Mouse (Mus musculus) mature B cell (primary cell): ENCODE measurements at regions not wholly inside any gene's neighbourhood (a gene's known extent, or its start where the extent isn't known, plus 50 kb on each side); places are given as distances from the start of the nearest gene placed in this dataset.

Experiments
- in situ Hi-C: fragments of 300-500 bp; cut with MboI; formaldehyde crosslinking; loops from 2 replicates; pipeline ENCODE4 v1.14.3; 2019

DNA sequence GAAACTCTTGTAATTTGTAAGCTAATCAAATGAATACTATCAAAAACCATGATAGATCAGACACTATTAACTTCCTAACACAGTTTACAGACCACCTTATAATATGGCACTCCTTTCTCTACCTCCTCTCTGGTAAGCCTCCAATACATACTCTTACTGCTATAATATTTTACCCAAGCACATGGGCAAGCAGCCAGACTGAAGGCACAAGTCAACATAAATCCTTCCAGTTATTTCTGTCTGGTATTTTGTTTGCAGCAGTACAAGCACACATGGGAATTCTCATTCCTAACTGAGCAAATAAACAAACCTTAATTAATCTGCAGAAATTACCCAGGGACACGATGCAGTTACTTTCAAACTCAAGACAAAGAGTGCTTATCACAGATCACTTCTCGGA, 210.7 kb upstream of the Zc3h12c start:
- in situ Hi-C loops, result no loop called here

DNA sequence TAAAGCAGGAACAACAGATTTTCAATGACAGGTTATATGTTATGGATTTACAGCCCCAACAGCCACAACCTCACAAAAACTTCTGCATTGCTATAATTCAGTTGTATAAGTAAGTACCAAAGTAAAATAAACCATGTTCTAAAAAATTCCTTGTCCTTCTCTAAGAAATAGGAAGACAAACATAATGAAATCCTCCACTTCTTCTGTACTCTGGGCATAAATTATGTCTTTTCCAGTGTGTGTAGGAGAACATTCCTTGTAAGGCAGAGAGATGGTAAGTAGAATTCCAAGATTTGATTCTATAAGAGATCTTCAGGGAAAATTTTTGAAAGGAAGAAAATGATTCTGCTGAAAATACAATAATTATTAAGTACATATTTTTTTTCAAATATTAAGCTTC, 209.4 kb upstream of the Zc3h12c start:
- in situ Hi-C loops, result no loop called here

DNA sequence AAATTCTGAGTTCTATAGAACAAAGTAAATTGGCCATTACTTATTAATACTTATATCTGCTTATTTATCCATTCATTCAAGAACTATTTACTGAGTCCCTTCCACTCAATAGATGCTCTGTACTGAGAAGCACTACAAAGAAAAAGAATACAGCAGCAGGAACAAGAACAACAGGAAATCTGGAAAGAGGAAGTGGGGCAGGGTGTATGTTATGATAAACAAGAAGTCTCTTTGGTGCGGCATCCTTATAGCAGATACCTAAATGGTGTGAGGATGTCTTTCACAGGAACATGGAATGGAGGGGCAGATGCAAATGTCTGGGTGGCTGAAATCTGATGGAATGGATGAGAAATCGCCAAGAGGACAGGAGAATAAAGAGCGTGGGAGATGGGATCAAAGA, 208.5 kb upstream of the Zc3h12c start:
- in situ Hi-C loops, result no loop called here

DNA sequence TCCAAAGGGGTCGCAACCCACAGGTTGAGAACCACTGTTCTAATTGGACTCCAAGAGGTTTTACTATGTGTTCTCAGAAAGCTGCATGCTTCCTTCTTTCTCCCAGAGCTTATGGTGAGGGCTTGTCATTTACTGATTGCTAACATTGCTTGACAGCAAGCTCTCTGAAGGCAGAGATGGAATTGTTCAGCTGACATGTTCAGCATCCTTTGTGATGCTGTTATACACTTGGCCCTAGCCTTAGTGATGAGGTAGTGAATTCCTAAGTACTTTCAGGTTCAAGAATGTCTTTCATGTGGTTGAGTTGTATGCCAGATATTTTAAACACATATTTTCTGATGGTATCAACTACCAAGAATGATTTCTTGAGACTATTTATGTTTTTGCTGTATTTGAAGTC, 202.9 kb upstream of the Zc3h12c start:
- in situ Hi-C loops, result no loop called here

- in situ Hi-C loops, result no loop called here
Observed at GRCm38 (mm10) chr9:52368911-52369310, 200.5 kb upstream of the Zc3h12c start.

GRCm38 (mm10) chr9:52368080-52368479, 199.7 kb upstream of the Zc3h12c start:
- in situ Hi-C loops, result no loop called here

GRCm38 (mm10) chr9:52366046-52366445, 197.7 kb upstream of the Zc3h12c start:
- in situ Hi-C loops, result no loop called here

DNA sequence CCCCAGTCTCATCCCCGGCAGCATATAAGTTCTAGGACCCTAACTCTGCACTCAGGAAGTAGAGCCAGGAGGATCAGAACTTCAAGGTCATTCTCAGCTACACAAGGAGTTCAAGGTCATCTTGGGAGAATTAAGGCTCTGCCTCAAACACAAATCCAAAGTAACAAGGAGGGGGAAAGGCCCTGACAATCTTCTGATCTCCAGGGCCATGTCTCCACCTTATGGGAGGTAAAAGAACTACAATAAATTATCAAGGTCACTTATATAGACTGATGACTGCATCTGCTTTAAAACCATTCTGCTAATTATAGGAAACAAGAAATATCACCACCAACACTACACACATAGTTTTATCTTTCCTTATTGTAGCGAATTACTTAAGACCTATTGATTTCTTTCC, 193.2 kb upstream of the Zc3h12c start:
- in situ Hi-C loops, result no loop called here

DNA sequence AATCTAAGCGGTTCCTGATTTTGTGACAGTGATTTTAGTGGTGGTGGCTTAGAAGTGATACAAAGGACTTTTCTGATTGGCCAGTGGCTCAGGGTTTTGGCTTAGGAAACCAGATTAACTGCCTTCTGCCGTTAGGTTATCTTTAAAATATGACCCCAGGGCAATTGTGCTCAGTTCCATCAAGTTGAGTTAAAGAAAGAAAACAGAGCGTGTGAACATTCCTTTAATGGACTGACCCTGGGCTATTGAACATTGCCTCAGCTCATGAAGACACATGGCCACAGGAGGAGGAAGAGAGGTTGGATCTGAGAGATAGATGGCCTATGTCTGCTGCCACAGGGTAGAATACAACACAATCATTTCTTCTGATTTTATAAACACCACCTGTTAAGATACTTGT, 191.0 kb upstream of the Zc3h12c start:
- in situ Hi-C loops, result no loop called here

DNA sequence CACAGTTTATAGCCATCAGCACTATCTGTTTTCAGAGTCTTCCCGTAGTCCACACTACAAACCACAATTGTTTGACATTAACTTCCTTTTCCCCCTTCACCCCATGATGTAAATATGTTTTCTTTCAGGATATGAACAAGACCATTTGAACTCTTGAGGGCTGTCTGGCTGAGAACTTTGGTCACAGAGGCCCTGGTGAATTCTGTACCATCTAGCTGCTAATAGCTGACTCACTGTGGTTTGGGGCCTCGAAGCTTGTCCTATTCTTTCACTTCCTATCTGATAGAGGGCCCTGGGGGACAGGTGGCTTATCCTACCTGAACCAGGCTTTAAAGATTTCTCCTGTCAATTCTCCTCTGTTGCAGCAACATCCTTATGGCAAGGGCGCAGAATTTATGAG, 188.2 kb upstream of the Zc3h12c start:
- in situ Hi-C loops, result no loop called here

- in situ Hi-C loops, result no loop called here
Observed at GRCm38 (mm10) chr9:52355187-52355982, 187.0 kb upstream of the Zc3h12c start.

DNA sequence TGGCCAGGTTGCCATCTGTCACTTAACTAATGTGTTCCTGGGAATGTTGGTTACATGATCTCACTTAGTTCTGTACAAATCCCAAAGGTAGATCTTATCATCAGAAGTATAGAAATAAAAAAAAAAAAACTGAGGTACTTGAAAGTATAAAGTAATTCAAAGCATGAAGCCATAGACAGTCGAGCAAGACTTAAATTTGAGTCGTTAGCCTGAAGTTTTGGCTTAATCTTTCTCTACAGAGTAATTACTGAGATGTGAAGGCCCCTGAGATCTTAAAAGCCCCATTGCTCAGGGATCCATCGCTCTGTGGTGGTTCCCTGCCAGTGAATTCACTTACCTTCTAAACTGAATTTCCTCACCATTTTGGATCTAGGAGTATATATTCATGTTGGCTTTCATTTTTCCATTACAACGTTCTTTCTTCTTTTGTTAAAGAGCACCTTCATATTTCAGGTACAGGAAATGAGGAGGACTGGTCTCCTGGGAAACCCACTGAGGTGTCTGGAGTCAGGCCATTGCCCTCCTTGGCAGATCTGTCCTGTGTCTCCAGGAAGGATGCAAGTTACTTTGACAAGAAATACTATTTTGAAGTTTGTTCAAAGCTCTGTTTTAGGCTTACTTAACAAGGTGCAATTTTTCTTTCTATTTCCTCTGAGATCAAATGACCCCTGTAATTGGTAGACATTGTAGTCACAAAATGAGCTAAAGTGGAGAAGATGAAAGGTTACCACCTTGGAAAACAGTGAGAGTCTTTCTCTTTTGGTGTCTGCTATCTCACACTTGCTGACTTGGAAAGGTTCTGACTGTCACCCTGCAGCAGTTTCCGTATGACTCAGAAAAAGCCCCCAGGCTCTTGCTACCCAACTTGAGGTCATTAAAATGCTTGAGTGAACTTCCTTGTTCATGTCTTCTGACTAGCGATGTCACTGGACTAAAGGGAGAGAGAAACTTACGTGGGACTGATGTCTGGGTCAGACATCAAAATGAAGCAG, 180.5 kb upstream of the Zc3h12c start:
- in situ Hi-C loops, result no loop called here

DNA sequence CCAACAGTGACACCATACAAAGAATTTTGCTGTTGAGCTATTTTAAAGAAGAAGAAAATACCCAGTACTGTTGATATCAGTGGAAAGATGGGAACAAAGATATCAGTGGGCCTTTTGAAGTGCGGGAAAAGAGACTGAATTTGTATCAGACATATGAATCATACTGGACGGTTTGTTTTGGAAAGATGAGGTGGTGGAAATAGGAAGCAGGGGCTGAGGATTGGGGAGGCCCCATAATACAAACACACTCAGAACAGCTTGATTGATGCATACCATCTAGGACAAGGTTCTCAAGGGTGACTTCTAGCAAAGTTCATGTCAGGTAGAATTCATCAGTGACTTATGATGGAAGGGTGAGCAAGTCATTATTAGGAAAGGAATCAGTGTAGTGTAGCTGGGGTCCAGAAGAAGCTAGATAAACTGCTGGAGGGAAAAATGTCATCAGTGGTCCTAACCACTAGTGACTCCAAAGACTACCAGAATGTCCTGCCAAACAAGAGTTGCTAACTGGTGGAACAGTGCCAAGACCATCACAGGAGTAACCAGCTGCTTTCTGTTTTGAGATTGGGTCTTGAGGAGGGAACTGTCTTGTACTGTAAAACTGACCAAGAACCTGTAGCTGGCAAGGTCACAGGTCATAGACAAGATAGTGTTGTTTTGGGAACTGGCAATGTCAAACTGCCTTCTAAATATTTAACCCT, 176.0 kb upstream of the Zc3h12c start:
- in situ Hi-C loops, result no loop called here

DNA sequence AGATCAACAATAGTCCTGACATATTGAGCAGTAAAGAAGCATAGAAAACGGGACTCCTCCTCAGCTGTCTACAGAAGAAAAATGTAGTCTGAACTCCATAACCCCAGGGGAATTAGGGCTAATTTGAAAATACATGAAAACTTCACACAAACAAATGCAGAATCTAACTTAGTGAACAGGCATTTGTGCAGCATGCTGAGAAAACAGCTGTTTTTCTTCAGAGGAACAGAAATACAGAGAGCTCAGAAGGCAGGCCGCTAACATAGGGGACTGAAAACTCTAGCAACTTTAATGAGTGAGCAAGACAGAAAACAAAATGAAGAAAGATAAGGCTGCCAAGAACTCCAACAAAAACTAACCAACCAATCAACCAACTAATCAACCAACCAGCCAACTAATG, 172.7 kb upstream of the Zc3h12c start:
- in situ Hi-C loops, result no loop called here

DNA sequence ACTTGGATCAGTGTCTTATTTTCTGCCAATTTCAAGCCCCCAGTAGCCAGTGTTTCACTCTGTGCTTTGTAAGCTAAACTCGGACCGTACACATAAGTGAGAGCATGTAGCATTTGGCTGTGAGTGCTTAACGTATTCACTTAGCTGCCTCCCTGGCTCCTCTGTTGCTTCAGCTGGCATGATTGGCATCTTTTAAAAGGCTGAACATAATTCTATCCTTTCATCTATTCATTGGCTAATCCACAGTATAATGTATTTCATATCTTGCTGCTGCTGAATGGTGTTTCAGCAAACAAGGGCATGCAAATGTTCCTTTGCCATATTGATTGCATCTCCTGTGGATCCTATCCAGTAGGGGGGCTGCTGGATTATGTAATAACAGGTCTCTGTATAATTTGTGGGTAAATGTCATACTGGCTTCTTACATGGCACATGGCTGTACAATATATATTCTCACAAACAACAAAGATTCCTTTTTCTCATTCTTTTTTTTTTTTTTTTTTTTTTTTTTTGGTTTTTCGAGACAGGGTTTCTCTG, 169.5 kb upstream of the Zc3h12c start:
- in situ Hi-C loops, result no loop called here

GRCm38 (mm10) chr9:52334767-52335166, 166.4 kb upstream of the Zc3h12c start:
- in situ Hi-C loops, result no loop called here

DNA sequence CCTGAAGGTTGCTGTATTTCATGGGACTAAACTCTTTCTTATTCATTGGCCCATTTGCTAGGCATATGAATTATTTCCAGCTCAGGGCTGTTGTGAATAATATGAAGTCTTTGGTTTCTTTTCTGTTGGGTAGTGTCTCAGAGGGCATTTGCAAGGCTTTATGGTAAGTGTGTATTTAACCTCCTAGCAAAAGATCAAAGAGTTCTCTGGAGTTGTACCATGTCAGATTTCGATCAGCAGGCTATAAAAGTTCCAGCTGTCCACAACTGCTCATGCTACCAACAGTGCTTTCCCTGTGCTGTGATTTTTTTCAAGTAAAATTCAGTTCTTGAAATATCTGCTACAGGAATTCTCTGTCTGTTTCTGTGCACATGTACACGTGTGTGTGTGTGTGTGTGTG, 165.5 kb upstream of the Zc3h12c start:
- in situ Hi-C loops, result no loop called here

GRCm38 (mm10) chr9:52331748-52332147, 163.4 kb upstream of the Zc3h12c start:
- in situ Hi-C loops, result no loop called here

DNA sequence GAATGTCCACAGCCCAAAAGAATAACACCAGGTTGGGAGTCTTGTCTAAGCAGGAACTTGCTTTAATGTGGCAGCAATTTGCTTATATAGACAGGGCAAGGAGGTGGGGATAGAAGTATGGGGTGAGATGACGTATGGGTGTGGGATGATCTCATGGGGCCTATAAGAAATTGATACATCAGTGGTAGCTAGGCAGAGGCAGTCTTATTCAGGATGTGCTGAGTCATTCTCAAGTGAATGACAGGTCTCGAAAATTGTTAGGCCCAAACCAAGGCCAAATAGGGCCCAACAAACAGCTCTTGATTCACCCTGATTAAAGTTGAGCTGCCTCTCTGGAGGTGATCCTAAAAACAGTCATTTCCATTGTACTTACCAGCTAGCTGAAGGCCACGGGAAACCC, 162.3 kb upstream of the Zc3h12c start:
- in situ Hi-C loops, result no loop called here

- in situ Hi-C loops, result no loop called here
Observed at GRCm38 (mm10) chr9:52324347-52324746, 156.0 kb upstream of the Zc3h12c start.

- in situ Hi-C loops, result no loop called here
Observed at GRCm38 (mm10) chr9:52323757-52324156, 155.4 kb upstream of the Zc3h12c start.

DNA sequence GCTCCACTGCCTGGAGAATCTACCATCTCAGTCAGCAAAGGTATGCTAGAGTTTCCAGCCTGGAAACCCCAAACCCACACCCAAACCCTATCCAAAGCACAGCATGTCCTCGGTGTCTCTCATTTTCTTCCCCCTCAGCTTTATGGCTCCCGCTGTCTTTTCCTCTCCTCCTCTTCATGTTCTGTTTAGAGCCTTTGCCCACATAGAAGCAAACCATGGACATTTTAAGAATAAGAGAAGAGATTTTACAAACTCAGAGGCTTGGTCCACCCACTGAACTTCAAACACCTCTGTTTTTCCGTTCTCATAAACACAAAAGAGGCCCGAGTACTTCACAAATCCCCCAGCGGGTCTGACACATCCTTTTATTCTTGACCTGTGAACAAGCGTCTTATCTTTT, 154.9 kb upstream of the Zc3h12c start:
- in situ Hi-C loops, result no loop called here
